Mouse (Mus musculus): ENCODE data around the gene Atp2a1.

DNA sequence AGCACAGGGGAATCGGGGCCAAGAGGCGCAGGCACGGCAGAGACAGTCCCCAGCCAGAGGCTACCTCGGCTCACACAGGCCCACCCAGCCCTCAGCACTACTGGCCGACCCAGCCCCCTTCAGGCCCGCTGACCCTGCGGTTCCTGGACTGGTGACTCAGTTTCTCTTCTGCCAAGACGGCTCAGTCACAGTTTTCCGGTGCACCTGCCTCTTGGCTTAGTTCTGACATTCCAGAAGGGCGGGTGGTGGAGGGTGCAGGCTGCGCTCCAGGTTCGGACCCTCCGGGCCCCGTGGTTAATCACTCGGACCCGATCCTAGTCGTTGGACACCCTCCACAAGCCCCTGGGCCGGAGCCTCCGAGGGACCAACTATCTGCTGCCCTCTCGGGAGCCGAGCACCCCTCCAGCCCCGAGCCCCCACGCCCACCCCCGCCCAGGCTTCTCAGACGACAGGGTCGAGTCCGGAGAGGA, 11.6 kb upstream of the Atp2a1 start:
- no peak for TF ChIP-seq CTCF (IDR thresholded peaks at IDR 0.05 in 2 of 3, conservative IDR thresholded peaks at IDR 0.05 in 1 of 3; ENCODE audit: control insufficient read depth in 1 of 3, insufficient read depth in 1 of 3, low read depth in 2 of 3, low read length in 3 of 3, poor library complexity in 1 of 3, severe bottlenecking in 1 of 3)
- TF ChIP-seq POLR2A (IDR thresholded peaks at IDR 0.05; ENCODE audit: control insufficient read depth in 1 of 2, insufficient read depth in 1 of 2, low read depth in 1 of 2, low read length in 2 of 2, poor library complexity in 1 of 2), result no peak
- TF ChIP-seq MYB (IDR thresholded peaks at IDR 0.05; ENCODE audit: low read depth, low read length), result no peak
